Mouse (Mus musculus): ENCODE results near the gene Retnlg. TPM values are rescaled to one million over a fixed set of nuclear protein-coding genes. Genes with fewer than 3 reads are reported as not detected.

Gene Retnlg
- total RNA-seq (2017): 1,046 and 1,151 TPM in 2 replicates

GRCm38 (mm10) chr16:48872321-48872720 is at the start of gene Retnlg:
TSS of gene Retnlg (plus strand) at chr16:48872621.
- ATAC-seq (ENCODE audit: extremely low read depth, insufficient number of reproducible peaks, low FRiP score, poor library complexity, severe bottlenecking): no peak

GRCm38 (mm10) chr16:48826474-48826873 is 45.9 kb upstream of the Retnlg start:
- ATAC-seq (ENCODE audit: extremely low read depth, insufficient number of reproducible peaks, low FRiP score, poor library complexity, severe bottlenecking): no peak

- ATAC-seq (ENCODE audit: extremely low read depth, insufficient number of reproducible peaks, low FRiP score, poor library complexity, severe bottlenecking): no peak
Observed at GRCm38 (mm10) chr16:48827625-48828024, 44.8 kb upstream of the Retnlg start.

DNA sequence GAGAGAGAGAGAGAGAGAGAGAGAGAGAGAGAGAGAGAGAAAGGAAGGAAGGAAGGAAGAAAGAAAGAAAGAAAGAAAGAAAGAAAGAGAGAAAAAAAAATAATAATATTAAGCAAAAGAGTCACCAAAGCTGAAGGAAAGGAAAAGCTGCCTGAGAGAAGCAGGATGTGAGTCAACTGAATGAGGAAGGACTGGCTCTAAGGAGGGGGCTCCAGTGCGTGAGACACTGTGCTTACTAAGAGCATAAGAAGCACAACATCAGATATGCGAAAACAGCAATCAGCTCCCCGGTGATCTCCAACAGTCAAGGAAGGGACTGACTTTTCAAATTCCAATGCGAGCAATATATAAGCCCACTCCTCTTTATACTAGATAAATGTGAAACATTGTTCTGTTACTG is 43.4 kb upstream of the Retnlg start:
- ATAC-seq (ENCODE audit: extremely low read depth, insufficient number of reproducible peaks, low FRiP score, poor library complexity, severe bottlenecking): no peak

GRCm38 (mm10) chr16:48832055-48832454 is 40.4 kb upstream of the Retnlg start:
- ATAC-seq (ENCODE audit: extremely low read depth, insufficient number of reproducible peaks, low FRiP score, poor library complexity, severe bottlenecking): no peak

DNA sequence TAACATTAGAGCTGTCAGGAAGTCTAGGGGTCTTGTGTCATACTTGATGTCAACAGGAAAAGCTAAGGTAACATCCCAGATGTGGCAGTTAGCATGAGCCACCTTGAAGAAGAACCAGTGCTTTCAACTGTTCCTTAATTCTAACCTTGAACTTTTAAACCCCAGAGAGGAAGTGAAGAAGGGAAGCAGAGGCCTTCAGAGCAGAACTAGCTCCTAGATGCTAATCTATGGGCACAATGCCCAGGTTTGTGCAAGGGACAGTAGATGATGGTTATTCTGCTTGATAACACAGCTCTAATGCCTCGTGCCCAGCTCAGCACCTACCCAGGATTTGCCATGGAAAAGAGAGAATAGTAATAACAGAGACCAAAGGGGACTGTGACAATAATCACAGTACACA is 38.8 kb upstream of the Retnlg start:
- ATAC-seq (ENCODE audit: extremely low read depth, insufficient number of reproducible peaks, low FRiP score, poor library complexity, severe bottlenecking): peak; percentile 85

- ATAC-seq (ENCODE audit: extremely low read depth, insufficient number of reproducible peaks, low FRiP score, poor library complexity, severe bottlenecking): no peak
Observed at GRCm38 (mm10) chr16:48842266-48842665, 30.2 kb upstream of the Retnlg start, which contains the start of gene Retnla. TSS of gene Retnla (plus strand) at chr16:48842551.

GRCm38 (mm10) chr16:48843671-48844386 is 28.6 kb upstream of the Retnlg start:
- no peak for ATAC-seq (ENCODE audit: extremely low read depth, insufficient number of reproducible peaks, low FRiP score, poor library complexity, severe bottlenecking)

- peak; percentile 66 for ATAC-seq (ENCODE audit: extremely low read depth, insufficient number of reproducible peaks, low FRiP score, poor library complexity, severe bottlenecking)
Observed at GRCm38 (mm10) chr16:48865004-48865403, 7.4 kb upstream of the Retnlg start.

DNA sequence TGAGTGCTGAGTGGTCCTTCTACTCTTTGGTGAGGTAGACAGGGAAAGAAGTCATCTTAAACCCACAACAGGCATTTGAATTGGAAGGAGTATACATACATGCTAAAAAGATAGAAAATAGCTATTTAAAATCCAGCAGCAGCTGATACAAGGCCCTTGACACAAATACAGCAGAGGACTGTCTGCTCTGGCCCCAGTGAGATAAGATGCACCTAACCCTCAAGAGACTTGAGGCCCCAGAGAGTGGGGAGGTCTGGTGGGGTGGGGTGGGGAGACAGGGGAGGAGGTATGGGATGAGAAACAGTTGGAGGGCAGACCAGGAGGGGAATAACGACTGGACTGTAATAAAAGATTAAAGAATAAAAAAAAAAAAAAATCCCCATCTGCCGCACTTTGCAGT is 4.7 kb upstream of the Retnlg start:
- no peak for ATAC-seq (ENCODE audit: extremely low read depth, insufficient number of reproducible peaks, low FRiP score, poor library complexity, severe bottlenecking)

DNA sequence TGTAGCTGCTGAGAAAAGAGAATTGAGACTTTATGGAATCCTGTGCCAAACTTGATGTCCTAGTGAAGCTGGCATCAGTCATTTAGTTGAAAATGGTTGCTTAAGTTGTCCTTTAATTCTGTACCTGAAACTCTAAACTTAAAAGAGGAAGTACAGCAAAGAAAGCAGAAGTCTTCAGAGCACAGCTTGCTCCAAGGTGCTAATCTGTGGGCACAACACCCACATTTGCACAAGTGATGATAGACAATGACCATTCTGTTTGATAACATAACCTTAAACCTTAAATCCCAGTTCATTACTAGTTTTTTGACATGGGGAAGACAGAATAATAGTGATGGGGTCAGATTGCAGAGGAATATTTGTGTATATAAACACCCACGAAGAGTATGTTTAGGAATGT is 3.8 kb upstream of the Retnlg start:
- peak; percentile 74 for ATAC-seq (ENCODE audit: extremely low read depth, insufficient number of reproducible peaks, low FRiP score, poor library complexity, severe bottlenecking)

GRCm38 (mm10) chr16:48869671-48870070 is 2.8 kb upstream of the Retnlg start:
- ATAC-seq (ENCODE audit: extremely low read depth, insufficient number of reproducible peaks, low FRiP score, poor library complexity, severe bottlenecking): no peak

DNA sequence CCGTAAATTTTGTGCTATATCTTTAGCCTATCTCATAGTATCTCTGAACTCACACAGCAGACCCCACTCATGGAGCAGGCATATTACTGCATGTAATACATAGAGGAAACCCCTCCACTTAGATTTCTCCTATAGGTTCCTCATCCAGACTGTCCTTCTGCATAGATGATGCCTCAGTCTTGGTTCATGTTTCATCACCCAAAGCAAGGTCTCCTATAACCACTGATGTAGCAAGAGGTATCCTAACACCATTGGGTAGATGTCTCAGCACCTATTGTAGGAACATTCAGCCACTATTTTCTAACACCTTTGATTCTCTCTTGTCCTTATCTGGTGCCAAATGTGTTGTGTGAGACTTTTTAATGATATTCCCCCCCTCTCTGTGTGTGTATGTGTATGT is 667 bp upstream of the Retnlg start:
- peak; percentile 73; the same call in 1 of the 2 replicates for ATAC-seq (ENCODE audit: extremely low read depth, insufficient number of reproducible peaks, low FRiP score, poor library complexity, severe bottlenecking)

DNA sequence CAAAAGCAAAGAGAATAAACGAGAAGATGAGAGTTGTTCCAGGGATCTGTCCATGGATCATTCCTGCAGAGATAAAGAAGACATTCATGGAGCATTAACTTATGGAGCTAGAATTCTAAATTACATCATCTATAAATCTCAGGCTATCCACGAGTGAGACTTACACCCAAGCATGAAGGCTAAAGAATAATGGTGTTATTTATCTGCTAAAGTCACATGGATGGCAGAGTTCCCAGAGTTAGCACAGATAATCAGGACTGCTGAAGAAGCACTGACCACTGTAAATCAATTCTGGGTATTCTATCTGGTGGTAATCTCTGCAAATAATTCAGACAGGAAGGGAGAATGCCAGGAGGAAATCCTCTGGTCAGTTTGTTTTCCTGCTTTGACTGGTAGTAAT is 18.3 kb downstream of the Retnlg start:
- ATAC-seq (ENCODE audit: extremely low read depth, insufficient number of reproducible peaks, low FRiP score, poor library complexity, severe bottlenecking): no peak

- no peak for ATAC-seq (ENCODE audit: extremely low read depth, insufficient number of reproducible peaks, low FRiP score, poor library complexity, severe bottlenecking)
Observed at GRCm38 (mm10) chr16:48899868-48900267, 27.4 kb downstream of the Retnlg start.

- ATAC-seq (ENCODE audit: extremely low read depth, insufficient number of reproducible peaks, low FRiP score, poor library complexity, severe bottlenecking): no peak
Observed at GRCm38 (mm10) chr16:48911184-48911583, 38.8 kb downstream of the Retnlg start.

GRCm38 (mm10) chr16:48913206-48913605 is 40.8 kb downstream of the Retnlg start:
- ATAC-seq (ENCODE audit: extremely low read depth, insufficient number of reproducible peaks, low FRiP score, poor library complexity, severe bottlenecking): no peak

DNA sequence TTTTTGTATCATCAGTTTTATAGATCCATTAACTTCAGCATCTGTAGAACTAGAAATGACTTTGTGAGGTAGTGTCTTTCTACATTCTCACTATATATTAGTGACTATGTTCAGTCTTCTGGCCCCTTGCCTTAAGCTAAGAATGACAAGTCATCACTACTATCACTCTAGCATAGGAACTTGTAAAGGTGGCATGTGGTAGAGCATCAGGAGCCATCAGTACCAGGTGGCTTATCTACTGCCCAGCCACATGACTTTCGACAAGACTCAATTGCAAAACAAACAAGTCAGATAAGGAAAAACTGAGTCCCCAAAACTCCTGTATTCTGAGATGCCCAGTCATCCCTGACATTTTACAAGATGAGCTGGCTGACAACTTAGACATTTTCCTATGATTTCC is 51.3 kb downstream of the Retnlg start:
- ATAC-seq (ENCODE audit: extremely low read depth, insufficient number of reproducible peaks, low FRiP score, poor library complexity, severe bottlenecking): no peak

Data from neutrophil, adult 5-6 weeks (primary cell).